Mouse (Mus musculus) brain, embryonic 14.5 days (tissue): Measurements from ENCODE around the gene Fibp.

Experiments used
- CTCF ChIP-seq: fragments of 200-500 bp; IDR thresholded peaks from 2 replicates; pipeline ENCODE4 v1.5.1; 2012; ENCODE audit warnings: inconsistent platforms, mild to moderate bottlenecking, moderate library complexity, borderline replicate concordance; ENCODE audit not compliant: insufficient read depth, insufficient read length; ENCODE audit errors: extremely low read depth
- POLR2A ChIP-seq: fragments of 200-500 bp; IDR thresholded peaks from 2 replicates; pipeline ENCODE4 v1.6.1; 2012; ENCODE audit warnings: mild to moderate bottlenecking, inconsistent platforms, borderline replicate concordance; ENCODE audit not compliant: poor library complexity, insufficient read depth, insufficient read length, severe bottlenecking; ENCODE audit errors: extremely low read depth

- no peak for TF ChIP-seq CTCF
- no peak for TF ChIP-seq POLR2A
Observed at GRCm38 (mm10) chr19:5459019-5459418, 1.4 kb upstream of the Fibp start.
